ENCODE assay signal across 25 mouse cellular contexts in genomic region chr11:46912656-46913237, GRCm38 (mm10).
DNase-seq lines count a peak whose midpoint lies in the region; ATAC-seq and TF ChIP-seq lines count a peak whose summit lies in the region.
"Had no signal": no experiment of that assay in that cellular context is flagged by ENCODE, and none has a peak within 500 bp of the region (broad histone marks: within the 10 kb centered on the region; RNA-seq: fewer than 3 reads in every experiment).

No protein-coding gene starts in this region.

- TF ChIP-seq CTCF in left cerebral cortex, adult 2 months (IDR thresholded peaks at IDR 0.05) = no peak

- no peak overlapping the region for H3K4me3 ChIP-seq in left cerebral cortex, adult 2 months
- H3K4me3 ChIP-seq: embryonic facial prominence, embryonic 15.5 days; erythroblast, embryonic 14.5 days; forebrain, embryonic 10.5 days; forebrain, embryonic 15.5 days; gastrocnemius, adult 2 months; heart, embryonic 10.5 days; hindbrain, embryonic 12.5 days had no signal

- ATAC-seq in megakaryocyte progenitor cell, adult 5-6 weeks (replicated peaks; ENCODE audit: poor library complexity) = no peak
- ATAC-seq: forebrain, embryonic 15.5 days; hindbrain, postnatal 0 days; Patski had no signal

- intact Hi-C loops in left cerebral cortex, adult 2 months (cut with DNase I) = no loop called here

- peak; percentile 9 to 30 for DNase-seq in frontal cortex, adult 2 months (ENCODE audit: extremely low spot score in 1 of 2, low spot score in 1 of 2)
- DNase-seq in frontal cortex, postnatal 14 days (ENCODE audit: low spot score in 2 of 2) = no peak
- DNase-seq in left cerebral cortex, adult 9 months (ENCODE audit: low spot score in 2 of 2) = peak; percentile 5 to 23
- DNase-seq in left cerebral cortex, adult 2 months (ENCODE audit: extremely low spot score in 1 of 2, low spot score in 2 of 2) = no peak
- DNase-seq in layer of hippocampus, adult 8-10 months (ENCODE audit: low spot score in 2 of 2) = peak; percentile 4 to 8
- peak; percentile 31 for DNase-seq in telencephalon, adult 2 months (ENCODE audit: low read depth, low spot score)
- DNase-seq: adrenal gland, adult 2 months; adrenal gland, postnatal 25 days; cerebellum, adult 11 months; cerebellum, adult 8-10 months; cerebellum, postnatal 14 days; embryo, embryonic 11 days; gastrocnemius, adult 2 months; gastrocnemius, postnatal 25 days; heart, postnatal 10 days; heart, postnatal 4 days had no signal

- no peak overlapping the region for H3K27ac ChIP-seq in left cerebral cortex, adult 2 months
- H3K27ac ChIP-seq: embryonic facial prominence, embryonic 15.5 days; forebrain, embryonic 10.5 days; forebrain, embryonic 15.5 days; gastrocnemius, adult 2 months; heart, embryonic 10.5 days; hindbrain, embryonic 12.5 days; hindbrain, postnatal 0 days had no signal

Comparison
In these comparisons a context has a peak if more than half of its experiments do, and no peak if none do; other contexts are left out.
1. DNase-seq: peak in frontal cortex, adult 2 months (2 of 2), left cerebral cortex, adult 9 months (2 of 2), layer of hippocampus, adult 8-10 months (2 of 2) and telencephalon, adult 2 months (single experiment); none in frontal cortex, postnatal 14 days (0 of 2) and left cerebral cortex, adult 2 months (0 of 2).